Mouse (Mus musculus): ENCODE measurements at regions not wholly inside any gene's neighbourhood (a gene's known extent, or its start where the extent isn't known, plus 50 kb on each side); places are given as distances from the start of the nearest gene placed in this dataset.

DNA sequence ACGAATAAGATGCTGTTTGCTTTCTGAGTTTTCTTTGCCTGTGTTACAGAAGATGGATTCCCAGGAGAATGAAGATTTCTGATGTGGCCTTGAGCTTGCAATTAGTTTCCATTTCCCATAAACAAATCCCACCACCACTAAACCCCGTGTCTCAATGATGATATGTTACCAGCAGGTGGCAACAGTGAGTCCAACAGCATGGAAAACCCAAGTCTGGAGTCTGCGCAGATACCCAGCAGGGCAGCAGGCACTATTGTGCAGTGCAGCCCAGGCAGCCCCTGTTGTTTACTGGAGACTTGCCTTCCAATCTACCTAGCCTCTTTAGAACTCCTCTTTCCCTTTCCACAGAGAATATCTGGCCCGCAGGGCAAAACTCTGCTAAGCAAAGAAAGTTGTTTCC is 62.7 kb downstream of the Bmp2 start:
- DNase-seq (ENCODE audit: low spot score in 2 of 2), result peak in 1 of 2 experiments; percentile 4

GRCm38 (mm10) chr2:133615299-133615698 is 63.3 kb downstream of the Bmp2 start:
- DNase-seq (ENCODE audit: low spot score in 2 of 2), result no peak

DNA sequence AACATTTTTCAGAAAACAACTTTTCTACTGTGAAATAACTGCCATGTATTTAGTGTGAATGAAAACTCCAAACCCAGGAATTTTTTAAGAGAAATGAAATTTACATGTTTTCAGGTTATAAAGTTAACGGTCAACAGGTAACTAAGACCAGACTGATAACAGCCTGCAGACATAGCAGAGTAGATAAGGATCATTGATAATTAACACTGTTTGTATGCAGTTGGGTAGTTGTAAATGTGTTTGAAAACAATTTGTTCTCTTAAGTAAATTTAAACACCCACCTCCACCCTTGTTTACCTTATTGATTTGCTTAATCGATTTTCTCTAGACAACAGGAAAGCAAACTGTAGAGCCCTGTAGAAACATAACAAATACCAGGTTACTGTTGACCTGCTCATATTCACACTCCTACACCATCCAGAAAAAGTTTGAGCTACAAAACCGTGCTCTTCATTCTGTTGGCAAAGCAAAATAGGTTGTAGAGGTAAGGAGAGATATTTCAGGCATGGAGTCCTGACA is 65.4 kb downstream of the Bmp2 start:
- no peak for DNase-seq (ENCODE audit: low spot score in 2 of 2)

GRCm38 (mm10) chr2:133622523-133622922 is 70.6 kb downstream of the Bmp2 start:
- no peak for DNase-seq (ENCODE audit: low spot score in 2 of 2)

- DNase-seq (ENCODE audit: low spot score in 2 of 2), result no peak
Observed at GRCm38 (mm10) chr2:133625542-133625941, 73.6 kb downstream of the Bmp2 start.

GRCm38 (mm10) chr2:133628874-133629273 is 76.9 kb downstream of the Bmp2 start:
- DNase-seq (ENCODE audit: low spot score in 2 of 2), result no peak

DNA sequence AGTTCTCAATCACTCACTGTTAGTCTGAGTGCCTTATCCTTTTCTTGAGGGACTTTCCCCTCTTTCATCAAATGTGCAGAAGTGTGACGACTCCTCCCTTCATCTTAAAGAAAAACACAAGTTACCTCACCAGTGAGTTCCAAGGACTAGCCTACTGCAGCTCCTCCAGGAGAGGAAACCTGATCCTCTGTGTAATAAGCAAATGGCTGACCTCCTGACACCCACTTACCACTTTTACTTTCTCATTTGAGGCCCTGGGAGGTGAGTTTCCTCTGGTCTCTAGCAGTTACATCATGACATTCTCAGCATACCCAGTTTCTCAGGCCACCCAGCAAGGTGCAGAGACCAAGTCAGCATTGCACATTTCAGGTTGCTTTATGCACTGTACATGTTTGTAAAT is 83.5 kb downstream of the Bmp2 start:
- no peak for DNase-seq (ENCODE audit: low spot score in 2 of 2)

DNA sequence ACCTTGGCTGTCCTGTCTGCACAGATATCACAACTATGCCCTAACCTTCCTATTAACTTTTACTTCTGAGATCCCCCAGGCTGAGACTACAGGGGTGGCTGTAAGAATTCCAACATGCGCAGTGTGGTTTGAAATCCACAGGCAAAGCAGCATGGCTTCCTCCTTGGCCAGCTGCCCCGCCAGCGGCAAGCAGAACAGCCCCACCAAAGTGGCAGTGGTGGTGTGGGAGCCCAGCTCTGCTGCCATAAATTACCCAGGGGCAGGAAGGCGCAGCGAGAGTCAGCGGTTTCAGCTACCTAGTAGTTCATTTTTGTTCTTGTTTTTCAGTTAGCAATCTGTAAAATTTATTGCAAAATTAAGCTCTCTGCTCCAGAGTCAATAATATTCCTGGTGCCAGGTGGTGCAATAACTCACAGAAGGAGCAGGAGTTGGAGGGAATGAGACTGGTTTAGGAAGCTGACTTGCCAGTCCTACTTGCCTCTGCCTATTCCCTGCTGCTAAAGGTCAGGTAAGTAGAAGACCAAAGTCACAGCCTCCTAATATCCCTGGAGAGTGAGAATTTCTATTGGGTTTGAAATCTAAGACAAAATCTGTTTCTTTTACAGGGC is 98.0 kb downstream of the Bmp2 start:
- no peak for DNase-seq (ENCODE audit: low spot score in 2 of 2)

DNA sequence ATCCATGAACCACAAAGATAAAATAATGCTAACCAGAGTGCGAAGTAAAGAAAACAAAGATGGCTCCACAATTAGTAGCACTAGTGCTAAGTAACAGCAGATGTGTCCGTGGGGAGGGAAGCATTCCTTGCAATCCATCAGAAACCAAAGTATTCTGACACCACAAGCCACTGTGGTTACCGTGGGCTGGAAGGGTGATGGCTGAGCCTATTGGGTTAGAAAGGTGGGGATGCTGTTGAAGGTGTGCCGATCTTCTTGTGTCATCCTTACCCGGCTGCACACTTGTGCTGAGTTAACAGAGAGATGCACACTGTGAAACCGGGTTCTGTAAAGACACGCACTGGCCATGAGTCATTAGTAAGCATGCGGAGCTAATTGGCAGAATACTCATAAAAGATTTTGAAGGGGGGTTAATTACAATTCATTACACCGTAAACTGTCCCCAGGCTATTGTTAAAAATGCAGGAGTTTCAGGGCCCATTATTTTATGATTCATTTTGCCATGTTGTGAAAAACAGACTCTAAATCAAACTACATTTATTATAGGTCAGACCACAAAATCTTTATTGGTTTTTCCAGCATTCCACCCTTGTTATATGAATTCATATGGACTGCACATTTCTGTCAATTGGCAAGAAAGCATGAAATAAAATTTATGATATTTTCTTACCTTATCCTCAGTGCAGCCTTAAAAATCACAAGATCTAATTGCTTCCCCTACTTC is 114.5 kb downstream of the Bmp2 start:
- no peak for DNase-seq (ENCODE audit: low spot score in 2 of 2)

DNA sequence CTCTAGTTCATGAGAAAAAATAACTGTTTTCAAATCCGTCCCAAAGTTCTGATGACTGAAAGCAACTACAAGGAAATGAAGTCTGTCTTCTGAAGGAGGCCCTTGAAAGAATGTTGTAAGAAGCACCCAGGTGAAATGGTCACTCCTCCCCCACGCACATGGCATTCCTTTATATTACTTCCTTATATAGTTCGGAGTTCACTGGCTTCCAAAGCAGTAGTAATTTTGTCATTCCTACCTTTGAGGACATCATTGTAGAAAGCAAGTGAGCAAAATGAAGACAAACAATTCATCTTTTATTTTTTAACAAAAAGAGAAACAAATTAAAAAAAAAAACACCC is 115.1 kb downstream of the Bmp2 start:
- DNase-seq (ENCODE audit: low spot score in 2 of 2), result no peak

GRCm38 (mm10) chr2:133669821-133670220 is 117.9 kb downstream of the Bmp2 start:
- no peak for DNase-seq (ENCODE audit: low spot score in 2 of 2)

GRCm38 (mm10) chr2:133671528-133671927 is 119.6 kb downstream of the Bmp2 start:
- no peak for DNase-seq (ENCODE audit: low spot score in 2 of 2)

- no peak for DNase-seq (ENCODE audit: low spot score in 2 of 2)
Observed at GRCm38 (mm10) chr2:133684367-133684766, 132.4 kb downstream of the Bmp2 start.

GRCm38 (mm10) chr2:133688121-133688787 is 136.3 kb downstream of the Bmp2 start:
- no peak for DNase-seq (ENCODE audit: low spot score in 2 of 2)

- no peak for DNase-seq (ENCODE audit: low spot score in 2 of 2)
Observed at GRCm38 (mm10) chr2:133688788-133689155, 136.8 kb downstream of the Bmp2 start.

GRCm38 (mm10) chr2:133708735-133709584 is 157.0 kb downstream of the Bmp2 start:
- DNase-seq (ENCODE audit: low spot score in 2 of 2), result no peak

DNA sequence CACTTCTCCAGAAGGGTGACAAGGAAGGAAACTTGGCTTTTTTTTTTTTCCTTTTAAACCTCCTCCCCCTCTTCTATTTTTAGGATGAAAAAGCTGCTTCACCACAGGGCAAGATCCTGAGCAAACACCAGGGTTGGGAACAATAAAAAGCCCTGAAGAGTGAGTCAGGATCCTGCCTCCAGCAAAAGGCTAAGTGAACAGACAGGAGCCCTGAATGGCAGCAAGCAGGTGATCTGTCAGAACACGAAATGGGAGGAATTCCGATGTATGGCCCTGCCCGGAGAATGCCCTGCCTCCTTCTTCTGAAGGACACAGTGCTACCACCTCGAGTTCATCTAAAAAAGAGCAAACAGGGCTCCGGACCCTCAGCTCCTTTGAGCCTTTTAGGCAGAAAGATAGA is 164.3 kb downstream of the Bmp2 start:
- no peak for DNase-seq (ENCODE audit: low spot score in 2 of 2)

GRCm38 (mm10) chr2:133717076-133717475 is 165.1 kb downstream of the Bmp2 start:
- no peak for DNase-seq (ENCODE audit: low spot score in 2 of 2)

- DNase-seq (ENCODE audit: low spot score in 2 of 2), result peak in 1 of 2 experiments; percentile 26
Observed at GRCm38 (mm10) chr2:133724310-133724709, 172.4 kb downstream of the Bmp2 start.

DNA sequence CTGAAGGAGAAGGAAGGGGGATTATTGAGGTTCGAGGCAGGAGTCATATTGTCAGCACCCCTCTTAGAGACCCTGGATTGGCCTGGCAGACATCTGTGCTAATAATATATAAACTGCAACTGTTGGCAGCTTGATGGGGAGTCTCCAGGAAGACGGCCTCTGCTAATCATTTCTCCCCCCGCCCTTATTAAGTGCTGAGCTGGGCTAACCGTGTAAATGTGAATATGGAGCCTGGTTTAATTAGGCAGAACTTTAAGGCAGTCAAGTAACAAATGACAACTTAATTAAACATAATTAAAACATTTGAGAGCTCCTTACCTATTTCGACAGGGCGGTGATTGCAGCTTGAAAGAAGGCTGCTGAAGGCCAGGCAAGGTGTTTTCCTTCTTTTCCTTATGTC is 172.8 kb downstream of the Bmp2 start:
- DNase-seq (ENCODE audit: low spot score in 2 of 2), result no peak

DNA sequence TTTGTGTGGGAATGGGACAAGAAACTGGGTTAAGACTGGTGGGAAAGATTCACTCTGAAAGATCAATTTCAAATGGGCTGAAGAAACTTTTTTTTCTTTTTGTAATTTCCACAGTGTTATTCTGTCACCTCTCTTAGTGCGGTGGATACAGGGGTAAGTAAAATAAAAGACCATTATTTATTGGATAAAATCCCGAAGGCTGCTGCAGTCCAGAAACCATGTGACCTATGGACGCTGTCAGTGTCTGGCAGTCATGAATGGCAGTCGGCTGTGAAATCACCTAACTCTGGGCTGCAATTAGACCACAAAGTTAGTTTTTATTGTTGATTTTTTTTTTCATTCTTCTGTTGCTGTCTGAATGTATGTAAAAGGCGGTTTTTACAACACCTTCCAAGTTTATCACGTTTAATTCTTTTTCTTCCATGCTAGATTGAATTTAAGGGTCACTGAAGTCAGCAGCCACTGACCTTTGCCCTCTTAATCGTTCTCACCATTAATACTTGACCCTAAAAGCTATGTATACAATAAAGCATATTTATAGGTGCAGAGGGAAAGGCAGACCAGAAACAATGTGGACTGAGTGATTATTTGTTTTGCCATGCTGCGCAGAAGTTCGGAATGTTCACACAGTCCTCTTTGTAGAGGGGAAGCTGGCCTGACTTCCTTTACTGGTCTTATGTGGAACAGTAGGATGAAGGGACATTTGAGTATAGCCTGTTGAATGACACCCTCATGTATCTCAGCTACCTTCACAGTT is 182.7 kb downstream of the Bmp2 start:
- DNase-seq (ENCODE audit: low spot score in 2 of 2), result no peak
